Mouse (Mus musculus): ENCODE measurements around the gene Ccdc14.
"Not testable (repeated sequence)": the region's sequence is repeated elsewhere in the genome, so short reads cannot be mapped to it uniquely, and the experiment has no call there.

The Ccdc14 gene

GRCm38 (mm10) chr16:34690334-34691144 is at the start of gene Ccdc14:
Gene Ccdc14 (plus strand): TSS chr16:34690616.
- peak; percentile 94 to 95 for DNase-seq

GRCm38 (mm10) chr16:34643511-34644259 is 46.7 kb upstream of the Ccdc14 start:
- peak in 1 of 2 experiments; percentile 5 for DNase-seq

GRCm38 (mm10) chr16:34649621-34650020 is 40.8 kb upstream of the Ccdc14 start, which contains the start of gene Ropn1:
Gene Ropn1 (plus strand): TSS chr16:34649921.
- no peak for DNase-seq

- no peak for DNase-seq
Observed at GRCm38 (mm10) chr16:34653023-34653422, 37.4 kb upstream of the Ccdc14 start.

- DNase-seq, result peak in 1 of 2 experiments; percentile 11
Observed at GRCm38 (mm10) chr16:34657566-34657965, 32.9 kb upstream of the Ccdc14 start.

GRCm38 (mm10) chr16:34657983-34658382 is 32.4 kb upstream of the Ccdc14 start:
- DNase-seq, result no peak

GRCm38 (mm10) chr16:34658388-34658787 is 32.0 kb upstream of the Ccdc14 start:
- no peak for DNase-seq

GRCm38 (mm10) chr16:34664553-34664952 is 25.9 kb upstream of the Ccdc14 start:
- no peak for DNase-seq

- peak; percentile 69 to 79 for DNase-seq
Observed at GRCm38 (mm10) chr16:34667031-34667726, 23.2 kb upstream of the Ccdc14 start.

GRCm38 (mm10) chr16:34668341-34668740 is 22.1 kb upstream of the Ccdc14 start:
- no peak for DNase-seq

- no peak for DNase-seq
Observed at GRCm38 (mm10) chr16:34671966-34672365, 18.4 kb upstream of the Ccdc14 start.

GRCm38 (mm10) chr16:34672822-34673221 is 17.6 kb upstream of the Ccdc14 start:
- DNase-seq, result no peak

- no peak for DNase-seq
Observed at GRCm38 (mm10) chr16:34674365-34674764, 16.1 kb upstream of the Ccdc14 start.

- DNase-seq, result no peak
Observed at GRCm38 (mm10) chr16:34681823-34682222, 8.6 kb upstream of the Ccdc14 start.

GRCm38 (mm10) chr16:34689879-34690278 is 537 bp upstream of the Ccdc14 start:
- DNase-seq, result no peak

- DNase-seq, result peak in 1 of 2 experiments; percentile 15
Observed at GRCm38 (mm10) chr16:34691156-34691555, 740 bp downstream of the Ccdc14 start.

- no peak for DNase-seq
Observed at GRCm38 (mm10) chr16:34694477-34694876, 4.1 kb downstream of the Ccdc14 start.

- not testable (repeated sequence) for DNase-seq
Observed at GRCm38 (mm10) chr16:34698721-34699120, 8.3 kb downstream of the Ccdc14 start.

- peak; percentile 76 to 84 for DNase-seq
Observed at GRCm38 (mm10) chr16:34700165-34700827, 9.9 kb downstream of the Ccdc14 start.

GRCm38 (mm10) chr16:34700828-34701216 is 10.4 kb downstream of the Ccdc14 start:
- DNase-seq, result no peak

GRCm38 (mm10) chr16:34706019-34706418 is 15.6 kb downstream of the Ccdc14 start:
- DNase-seq, result no peak

GRCm38 (mm10) chr16:34706487-34706946 is 16.1 kb downstream of the Ccdc14 start:
- peak in 1 of 2 experiments; percentile 4 for DNase-seq

Data from kidney, postnatal 36 days (tissue).